Mouse (Mus musculus): ENCODE results near the gene Sptbn4.

DNA sequence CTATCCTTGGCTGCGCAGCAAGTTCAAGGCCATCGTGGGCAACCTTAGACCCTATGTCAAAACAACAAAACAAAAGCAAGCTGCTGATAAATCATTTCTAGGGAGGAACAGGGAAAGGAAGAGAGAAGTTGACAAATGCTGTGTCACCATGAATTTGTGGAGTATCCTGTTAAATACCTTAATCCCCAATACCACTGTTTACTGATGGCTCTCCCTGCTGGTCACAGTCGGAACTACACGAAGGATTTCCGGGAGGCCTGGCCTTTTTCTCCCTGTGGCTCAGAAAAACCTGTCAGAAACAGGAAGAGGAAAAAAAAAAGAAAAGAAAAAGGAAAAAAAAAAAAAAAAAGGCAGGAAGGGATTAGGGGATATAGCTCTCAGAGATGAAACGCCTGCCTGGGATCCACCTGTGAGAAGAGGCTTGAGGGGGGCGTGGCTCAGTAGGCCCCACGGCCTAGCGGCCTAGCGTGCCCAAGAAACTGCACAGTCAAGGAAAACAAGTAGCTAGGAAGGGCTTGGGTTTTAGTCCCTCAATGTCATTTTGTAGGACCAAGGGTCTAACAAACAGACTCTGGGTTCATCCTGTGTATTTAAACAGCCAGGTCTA is 1.9 kb upstream of the Sptbn4 start:
- no peak for TF ChIP-seq USF1 (IDR thresholded peaks at IDR 0.05; ENCODE audit: low read depth)
- TF ChIP-seq CTCF (IDR thresholded peaks at IDR 0.05; ENCODE audit: control insufficient read depth, insufficient read depth, insufficient read length) = no peak

All from C2C12 (cell line).